Mouse (Mus musculus) cerebellum, adult 11 months (tissue): ENCODE data around the gene Cyp2c67.
"Not testable (repeated sequence)": the region's sequence is repeated elsewhere in the genome, so short reads cannot be mapped to it uniquely, and the experiment has no call there.

ENCODE experiments used
- DNase-seq: peaks from one replicate; pipeline ENCODE4 v3.0.0; 2022

Cyp2c67 gene

GRCm38 (mm10) chr19:39648938-39649337 is at the start of gene Cyp2c67:
TSS of gene Cyp2c67 (minus strand) at chr19:39649051.
- DNase-seq = no peak

- DNase-seq = not testable (repeated sequence)
Measured at GRCm38 (mm10) chr19:39665650-39666049, 16.8 kb upstream of the Cyp2c67 start.

DNA sequence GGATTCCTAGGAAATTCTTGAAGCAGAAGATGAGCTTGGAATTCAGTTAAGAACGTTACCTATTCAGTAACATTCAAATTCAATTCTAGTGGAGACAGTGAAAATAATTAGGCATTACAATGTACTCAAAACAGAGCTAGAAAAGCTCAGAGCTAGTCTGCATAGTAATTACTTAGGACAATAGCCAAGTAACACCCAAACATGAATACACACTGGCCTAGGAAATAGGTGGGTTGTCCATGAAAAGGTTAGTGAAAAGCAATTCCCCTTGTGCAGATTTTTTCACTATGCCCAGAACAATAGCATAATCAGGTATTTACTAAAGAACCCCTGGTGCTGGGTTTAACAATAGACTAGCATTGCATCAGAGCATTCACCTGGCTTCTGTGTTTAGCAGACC is 3.5 kb upstream of the Cyp2c67 start:
- no peak for DNase-seq

DNA sequence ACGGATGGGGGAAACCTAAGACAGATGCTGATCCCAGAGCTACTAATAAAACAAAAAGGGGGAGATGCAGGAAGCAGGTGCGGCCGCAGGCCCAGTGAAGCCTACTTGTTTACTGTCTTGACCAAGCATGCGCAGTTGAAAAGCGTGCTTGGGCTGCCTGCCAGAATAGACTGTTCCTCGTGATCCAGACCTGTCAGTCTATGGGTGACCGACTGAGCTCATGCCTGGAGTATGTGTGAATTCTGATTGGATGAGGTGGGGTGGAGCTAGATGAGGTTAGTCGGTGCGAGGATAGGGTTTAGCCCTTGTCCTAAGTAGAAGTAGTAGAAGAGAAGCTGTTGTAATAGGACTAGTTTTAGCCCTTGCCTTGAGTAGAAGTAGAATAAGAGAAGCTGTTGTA is 1.3 kb downstream of the Cyp2c67 start:
- no peak for DNase-seq

DNA sequence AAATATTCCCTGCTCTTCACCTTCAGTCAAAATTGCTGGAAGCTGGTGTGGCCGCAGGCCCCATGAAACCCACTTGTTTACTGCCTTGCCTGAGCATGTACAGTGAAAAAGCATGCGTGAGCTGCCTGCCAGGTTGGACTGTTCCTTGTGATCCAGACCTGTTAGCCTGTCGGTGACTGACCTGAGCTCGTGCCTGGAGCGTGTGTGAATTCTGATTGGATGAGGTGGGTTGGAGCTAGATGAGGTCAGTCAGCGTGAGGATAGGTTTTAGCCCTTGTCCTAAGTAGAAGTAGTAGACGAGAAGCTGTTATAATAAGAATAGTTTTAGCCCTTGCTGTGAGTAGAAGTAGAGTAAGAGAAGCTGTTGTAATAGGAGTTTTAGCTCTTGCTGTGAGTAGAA is 4.3 kb downstream of the Cyp2c67 start:
- DNase-seq = not testable (repeated sequence)
